Mouse (Mus musculus) G1E (cell line): ENCODE data around the gene Akap7. TPM values are rescaled to one million over a fixed set of nuclear protein-coding genes. Genes with fewer than 3 reads are reported as not detected.

Experiments
- ATAC-seq: 2 replicates; pipeline ENCODE4 v1.8.0; 2016; ENCODE audit warnings: mild to moderate bottlenecking; ENCODE audit not compliant: insufficient number of reproducible peaks, poor library complexity, low FRiP score, severe bottlenecking; ENCODE audit errors: extremely low read depth
- DNase-seq: peaks from one replicate; pipeline ENCODE4 v3.0.0; 2012; ENCODE audit warnings: low spot score
- H3K27me3 ChIP-seq: 2 replicates; pipeline ENCODE4 v1.6.1; 2012; ENCODE audit warnings: mild to moderate bottlenecking, low read length, inconsistent platforms; ENCODE audit not compliant: insufficient read depth
- H3K36me3 ChIP-seq: replicated peaks from 2 replicates; pipeline ENCODE3; 2012; ENCODE audit warnings: mild to moderate bottlenecking, inconsistent platforms
- H3K4me1 ChIP-seq: 2 replicates; pipeline ENCODE4 v1.6.1; 2012; ENCODE audit warnings: low read depth, low read length, inconsistent platforms, mixed read lengths; ENCODE audit not compliant: insufficient read depth
- H3K4me3 ChIP-seq: 2 replicates; pipeline ENCODE4 v1.5.1; 2012; ENCODE audit warnings: low read depth, mild to moderate bottlenecking, inconsistent platforms, low read length, moderate library complexity, mixed read lengths
- H3K9me3 ChIP-seq: replicated peaks from 2 replicates; pipeline ENCODE4 v1.6.1; 2012; ENCODE audit warnings: inconsistent platforms
- CTCF ChIP-seq: IDR thresholded peaks from 2 replicates; pipeline ENCODE4 v1.5.1; 2012; ENCODE audit warnings: low read depth, low read length, inconsistent platforms, mixed read lengths
- GATA1 ChIP-seq: IDR thresholded peaks from 2 replicates; pipeline ENCODE4 v1.6.1; 2012; ENCODE audit warnings: borderline replicate concordance, low read length, inconsistent platforms, mixed read lengths
- GATA2 ChIP-seq: IDR thresholded peaks from 2 replicates; pipeline ENCODE4 v1.6.1; 2012; ENCODE audit warnings: low read depth, low read length, inconsistent platforms, borderline replicate concordance
- POLR2AphosphoS5 ChIP-seq: IDR thresholded peaks from 2 replicates; pipeline ENCODE4 v1.6.1; 2012; ENCODE audit warnings: low read depth, low read length, inconsistent platforms; ENCODE audit not compliant: insufficient replicate concordance
- TAL1 ChIP-seq: conservative IDR thresholded peaks from 2 replicates; pipeline ENCODE4 v1.6.1; 2012; ENCODE audit warnings: low read depth, low read length, inconsistent platforms, mixed read lengths
- polyA plus RNA-seq: library from polyadenylated mRNA; stranded (reverse); fragments of >175 nt; gene quantifications from 2 replicates; pipeline ENCODE4 v1.2.3, GENCODE M21; 2012
- total RNA-seq, 2 experiments: library from RNA; stranded (forward) in 1 of 2; stranded (reverse) in 1 of 2; fragments of 200-1000 nt in 1 of 2; fragments of >200 nt in 1 of 2; fragmentation: Nextera tagmentation in 1 of 2; gene quantifications; 2 replicates each; pipeline ENCODE4 v1.2.3; 2014 to 2017

Gene Akap7
- total and polyA plus RNA-seq, 3 experiments, result 0.27 TPM; not detected in 2

- no peaks in the 10 kb centered on the region for H3K36me3 ChIP-seq
Measured at GRCm38 (mm10) chr10:25220754-25221153, 86.9 kb downstream of the Akap7 start.

GRCm38 (mm10) chr10:25219901-25220495, 87.7 kb downstream of the Akap7 start:
- no peak for TF ChIP-seq GATA1
- no peak for TF ChIP-seq POLR2AphosphoS5
- no peak for TF ChIP-seq TAL1
- TF ChIP-seq CTCF, result no peak
- TF ChIP-seq GATA2, result no peak
- H3K9me3 ChIP-seq, result no peaks in the 10 kb centered on the region
- H3K27me3 ChIP-seq, result peaks cover 25% of the 10 kb centered on the region
- DNase-seq (no peak), ATAC-seq (no peak)
- no peak overlapping the region for H3K4me3 ChIP-seq
- peaks cover 8% of the 10 kb centered on the region for H3K4me1 ChIP-seq
- no peaks in the 10 kb centered on the region for H3K36me3 ChIP-seq

More at GRCm38 (mm10) chr10:25220754-25221153, 86.9 kb downstream of the Akap7 start:
- Histone ChIP-seq H3K9me3 (no peaks in the 10 kb centered on the region), H3K4me3 (no peak overlapping the region), H3K4me1 (peaks cover 8% of the 10 kb centered on the region), H3K27me3 (peaks cover 28% of the 10 kb centered on the region)
- ATAC-seq (no peak), DNase-seq (no peak)
- TF ChIP-seq CTCF, result no peak
- no peak for TF ChIP-seq GATA1
- no peak for TF ChIP-seq POLR2AphosphoS5
- TF ChIP-seq TAL1, result no peak
- TF ChIP-seq GATA2, result no peak

GRCm38 (mm10) chr10:25219220-25219628, 88.4 kb downstream of the Akap7 start:
- ATAC-seq, result no peak
- no peaks in the 10 kb centered on the region for H3K36me3 ChIP-seq
- no peaks in the 10 kb centered on the region for H3K9me3 ChIP-seq
- peak; percentile 14 for DNase-seq
- no peak overlapping the region for H3K4me3 ChIP-seq
- H3K4me1 ChIP-seq, result peaks cover 8% of the 10 kb centered on the region
- TF ChIP-seq GATA2, result no peak
- peak; percentile 73 for TF ChIP-seq CTCF
- peaks cover 28% of the 10 kb centered on the region for H3K27me3 ChIP-seq

- no peak overlapping the region for H3K4me3 ChIP-seq
- no peak for ATAC-seq
- H3K27me3 ChIP-seq, result peaks cover 29% of the 10 kb centered on the region
- no peak for DNase-seq
- H3K9me3 ChIP-seq, result no peaks in the 10 kb centered on the region
- no peaks in the 10 kb centered on the region for H3K36me3 ChIP-seq
- peaks cover 8% of the 10 kb centered on the region for H3K4me1 ChIP-seq
- TF ChIP-seq GATA1 (no peak), TAL1 (no peak), CTCF (no peak), POLR2AphosphoS5 (no peak), GATA2 (no peak)
Measured at GRCm38 (mm10) chr10:25218746-25219145, 88.9 kb downstream of the Akap7 start.

GRCm38 (mm10) chr10:25215977-25216376, 91.7 kb downstream of the Akap7 start:
- ATAC-seq (no peak), DNase-seq (no peak)
- H3K9me3 ChIP-seq, result no peaks in the 10 kb centered on the region
- peaks cover 6% of the 10 kb centered on the region for H3K4me1 ChIP-seq
- H3K4me3 ChIP-seq, result no peak overlapping the region
- TF ChIP-seq TAL1, result no peak
- no peak for TF ChIP-seq GATA2
- TF ChIP-seq POLR2AphosphoS5, result no peak
- TF ChIP-seq GATA1, result no peak
- no peak for TF ChIP-seq CTCF
- H3K27me3 ChIP-seq, result peaks cover 34% of the 10 kb centered on the region
- H3K36me3 ChIP-seq, result no peaks in the 10 kb centered on the region

- no peaks in the 10 kb centered on the region for H3K36me3 ChIP-seq
- DNase-seq, result no peak
Measured at GRCm38 (mm10) chr10:25213716-25214115, 94.0 kb downstream of the Akap7 start.

GRCm38 (mm10) chr10:25208619-25209018, 99.1 kb downstream of the Akap7 start:
- no peak for DNase-seq
- Histone ChIP-seq H3K4me1 (peaks cover 2% of the 10 kb centered on the region; the same call in 1 of the 2 replicates), H3K4me3 (no peak overlapping the region), H3K36me3 (no peaks in the 10 kb centered on the region), H3K9me3 (no peaks in the 10 kb centered on the region), H3K27me3 (peaks cover 11% of the 10 kb centered on the region)
- no peak for ATAC-seq
- TF ChIP-seq TAL1 (no peak), CTCF (no peak), POLR2AphosphoS5 (no peak), GATA2 (no peak)

More at GRCm38 (mm10) chr10:25213716-25214115, 94.0 kb downstream of the Akap7 start:
- no peak for ATAC-seq
- Histone ChIP-seq H3K9me3 (no peaks in the 10 kb centered on the region), H3K4me1 (peaks cover 3% of the 10 kb centered on the region; the same call in 1 of the 2 replicates), H3K4me3 (no peak overlapping the region), H3K27me3 (peaks cover 30% of the 10 kb centered on the region)
- no peak for TF ChIP-seq GATA2
